Mouse (Mus musculus) cerebellum, adult (tissue): Measurements from ENCODE around the gene Med16.

ENCODE experiments used
- ATAC-seq: cut with Nextera tagmentation; 2 replicates; pipeline ENCODE4 v1.9.2; 2017; ENCODE audit warnings: mild to moderate bottlenecking, moderate library complexity, mixed read lengths; ENCODE audit not compliant: insufficient number of reproducible peaks, low FRiP score, low TSS enrichment

Med16 gene

DNA sequence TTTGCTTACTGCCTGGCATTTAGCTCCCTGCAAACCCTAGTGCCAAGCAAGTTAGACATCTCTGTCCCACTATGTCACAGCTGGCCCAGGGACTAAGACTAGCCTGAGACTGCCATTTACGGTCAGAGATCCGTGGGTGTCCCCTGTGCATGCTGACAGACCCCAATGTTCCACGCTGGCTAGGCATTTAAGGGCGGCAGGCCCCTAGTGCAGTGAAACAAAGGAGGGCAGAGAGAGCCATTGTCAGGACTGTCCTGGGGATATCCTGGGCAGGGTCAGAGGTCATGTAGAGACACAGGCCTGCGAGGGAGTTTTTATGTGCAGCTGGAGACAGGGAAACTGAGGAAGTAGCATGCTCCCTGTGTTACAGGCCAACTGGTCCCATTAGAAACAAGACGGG, 25.1 kb upstream of the Med16 start:
- no peak for ATAC-seq

- no peak for ATAC-seq
Observed at GRCm38 (mm10) chr10:79933145-79933679, 24.5 kb upstream of the Med16 start.

GRCm38 (mm10) chr10:79932736-79933135, 24.0 kb upstream of the Med16 start:
- ATAC-seq, result peak; percentile 10; the same call in 1 of the 2 replicates

GRCm38 (mm10) chr10:79931797-79932196, 23.1 kb upstream of the Med16 start:
- ATAC-seq, result no peak

DNA sequence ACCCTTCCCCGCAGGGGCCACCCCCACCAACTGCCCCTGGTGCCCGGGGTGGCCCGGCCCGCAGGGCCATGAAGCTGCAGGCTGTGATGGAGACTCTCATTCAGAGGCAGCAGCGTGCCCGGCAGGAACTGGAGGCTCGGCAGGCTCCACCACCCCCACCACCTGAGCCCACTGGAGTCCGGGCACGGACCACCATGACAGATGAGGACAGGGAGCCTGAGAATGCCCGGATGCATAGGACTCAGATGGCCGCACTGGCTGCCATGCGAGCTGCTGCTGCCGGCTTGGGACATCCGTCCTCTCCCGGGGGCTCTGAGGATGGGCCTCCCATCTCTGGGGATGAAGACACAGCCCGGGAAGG, 22.1 kb upstream of the Med16 start:
- ATAC-seq, result no peak

DNA sequence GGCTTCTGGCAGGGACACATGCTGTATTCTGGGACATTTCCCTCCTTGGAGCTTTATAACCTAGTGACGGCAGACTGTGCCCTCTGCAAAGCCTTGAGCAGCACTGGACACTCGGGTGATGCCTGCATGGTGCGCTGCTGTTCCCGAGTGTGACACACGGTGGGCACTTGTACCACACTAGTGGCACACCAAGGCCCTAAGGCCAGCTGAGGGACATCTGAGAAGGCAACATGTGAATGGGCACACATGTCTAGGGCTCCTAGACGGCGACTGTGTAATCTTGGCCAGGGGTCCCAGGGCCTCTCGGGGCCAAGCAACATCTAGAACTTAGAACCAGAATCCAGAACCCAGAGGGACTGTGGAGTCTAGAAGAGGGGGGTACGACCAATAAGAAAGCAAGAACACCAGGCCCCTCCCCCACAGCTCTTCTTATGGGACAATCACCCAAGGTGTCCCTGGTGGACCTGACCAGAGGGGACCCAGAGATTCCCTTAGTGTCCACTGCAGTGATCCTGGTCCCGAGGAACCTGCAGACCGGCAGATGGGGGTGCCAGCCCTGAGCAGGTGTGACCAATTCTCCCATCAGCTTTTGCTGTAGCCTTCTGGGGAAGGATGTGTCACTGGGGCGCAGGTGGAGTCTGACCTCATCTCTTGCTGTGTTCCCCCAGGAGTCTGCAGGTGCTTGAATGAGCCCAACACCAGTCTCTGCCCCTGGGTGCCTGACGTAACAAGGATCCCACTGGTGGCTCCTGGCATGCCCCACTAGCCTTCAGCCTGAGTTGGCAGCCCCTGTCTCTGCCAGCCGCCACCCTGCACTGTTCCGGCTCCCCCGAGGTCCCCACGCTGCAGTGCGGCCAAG, 21.5 kb upstream of the Med16 start:
- ATAC-seq, result no peak

GRCm38 (mm10) chr10:79928907-79929701, 20.4 kb upstream of the Med16 start:
- ATAC-seq, result no peak

DNA sequence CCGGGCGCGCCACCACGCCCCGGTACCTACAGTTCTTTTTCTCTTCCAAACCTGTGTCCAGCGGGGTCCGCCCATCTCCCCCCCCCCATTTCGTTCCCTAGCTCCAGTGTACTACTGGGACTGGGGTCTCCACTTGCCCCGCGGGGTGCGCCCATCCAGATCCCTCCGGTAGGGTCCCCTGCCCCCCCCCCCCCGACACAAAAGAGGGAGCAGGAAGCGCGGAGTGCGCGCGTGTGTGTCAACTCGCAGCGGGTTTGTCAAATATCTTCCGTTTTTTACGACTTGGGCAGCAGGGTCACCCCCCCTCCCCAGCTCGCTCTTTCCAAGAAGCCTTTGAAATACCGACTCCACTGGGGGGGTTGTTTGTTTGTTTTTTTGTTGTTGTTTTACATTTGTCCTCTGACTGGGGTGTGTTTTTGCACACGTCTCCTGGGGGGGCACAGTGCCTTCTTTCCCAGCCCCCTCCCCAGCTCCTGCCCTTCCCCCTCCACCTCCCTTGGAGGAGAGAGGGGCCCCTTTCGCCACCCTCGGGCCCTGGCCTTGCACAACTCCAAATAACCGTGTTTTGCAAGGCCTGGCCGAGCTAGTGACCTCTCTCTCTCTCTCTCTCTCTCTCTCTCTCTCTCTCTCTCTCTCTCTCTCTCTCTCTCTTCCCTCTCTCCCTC, 19.4 kb upstream of the Med16 start:
- ATAC-seq, result no peak

DNA sequence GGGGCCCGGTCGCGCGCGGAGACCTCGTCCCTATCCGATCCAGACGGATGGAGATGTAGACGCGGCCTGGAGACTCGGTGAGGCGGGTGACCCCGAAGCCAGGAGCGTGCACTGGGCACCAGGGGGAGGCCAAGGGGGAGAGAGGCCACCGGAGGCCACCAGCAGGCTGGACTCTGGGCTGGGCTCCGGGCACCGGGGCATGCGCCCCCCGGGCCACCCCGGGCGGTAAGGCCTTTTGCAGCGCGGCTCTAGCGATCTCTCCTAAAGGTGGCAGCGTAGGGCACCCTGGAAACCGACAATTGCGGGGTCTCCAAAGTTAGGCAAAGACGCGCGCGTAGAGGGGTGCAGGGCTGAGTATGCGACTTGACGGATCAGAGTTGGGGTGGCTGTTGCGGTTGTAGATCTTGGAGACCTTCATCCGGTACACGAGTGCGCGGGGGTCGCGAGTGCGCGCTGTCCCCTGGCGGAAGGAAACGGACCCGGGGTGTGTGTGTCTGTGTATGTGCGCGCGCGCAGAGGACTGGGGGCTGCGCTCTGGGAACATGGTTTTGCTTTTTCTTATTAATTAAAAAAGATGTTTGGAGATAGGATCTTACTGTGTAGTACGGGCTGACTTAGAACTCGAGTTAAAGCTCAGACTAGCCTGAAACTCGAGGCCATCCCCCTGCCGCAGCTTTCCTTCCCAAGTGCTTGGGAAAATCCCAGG, 18.8 kb upstream of the Med16 start:
- no peak for ATAC-seq

DNA sequence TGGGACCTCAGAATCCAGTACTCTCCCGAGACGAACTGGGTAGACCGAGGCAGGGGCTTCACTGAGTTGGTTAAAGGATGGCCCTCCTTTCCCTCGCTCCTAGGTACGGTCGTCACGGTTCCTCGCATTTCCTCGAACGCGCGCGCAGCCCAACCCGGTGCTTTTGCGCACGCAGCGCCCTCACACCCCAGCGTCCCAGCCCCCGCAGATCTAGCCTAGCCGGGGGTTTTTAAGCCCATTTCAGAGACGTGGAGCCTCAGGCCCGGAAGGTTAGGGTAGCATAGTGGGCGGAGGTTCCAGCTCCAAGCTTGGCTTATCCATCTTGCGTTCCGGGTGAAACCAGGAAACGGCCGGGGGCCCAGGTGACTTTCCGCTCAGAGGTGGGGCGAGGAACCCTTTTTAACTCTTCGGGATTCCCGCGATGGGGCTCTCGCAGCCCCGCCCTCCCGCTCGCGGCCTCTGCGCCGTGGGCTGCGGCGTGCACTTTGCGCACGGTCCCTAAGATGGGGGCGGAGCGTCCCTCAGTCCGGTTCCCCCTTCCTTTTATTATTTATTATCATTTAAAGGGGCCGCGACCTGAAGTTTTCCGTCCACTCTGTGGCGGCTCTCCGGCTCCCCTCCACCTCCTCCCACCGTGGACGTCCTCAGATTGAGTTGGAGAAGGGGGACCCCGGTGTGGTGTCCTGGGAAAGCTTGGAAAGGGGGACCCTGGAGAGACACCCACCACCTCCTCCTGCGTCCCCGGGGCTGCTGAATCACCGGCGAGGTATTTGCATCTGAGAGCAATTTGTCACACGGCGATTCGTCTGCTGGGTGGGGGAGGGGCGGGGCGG, 18.0 kb upstream of the Med16 start, which contains the start of gene Arid3a:
Gene Arid3a, plus strand, starts transcription at position 553 of the 833 bp plus-strand sequence.
- peak; percentile 39; the same call in 1 of the 2 replicates for ATAC-seq

- no peak for ATAC-seq
Observed at GRCm38 (mm10) chr10:79925785-79926490, 17.2 kb upstream of the Med16 start.

- ATAC-seq, result no peak
Observed at GRCm38 (mm10) chr10:79924998-79925784, 16.5 kb upstream of the Med16 start.

GRCm38 (mm10) chr10:79921572-79921971, 12.8 kb upstream of the Med16 start:
- no peak for ATAC-seq

- no peak for ATAC-seq
Observed at GRCm38 (mm10) chr10:79920958-79921535, 12.3 kb upstream of the Med16 start, which contains the start of gene R3hdm4. Gene R3hdm4, minus strand, starts transcription at chr10:79921208.

DNA sequence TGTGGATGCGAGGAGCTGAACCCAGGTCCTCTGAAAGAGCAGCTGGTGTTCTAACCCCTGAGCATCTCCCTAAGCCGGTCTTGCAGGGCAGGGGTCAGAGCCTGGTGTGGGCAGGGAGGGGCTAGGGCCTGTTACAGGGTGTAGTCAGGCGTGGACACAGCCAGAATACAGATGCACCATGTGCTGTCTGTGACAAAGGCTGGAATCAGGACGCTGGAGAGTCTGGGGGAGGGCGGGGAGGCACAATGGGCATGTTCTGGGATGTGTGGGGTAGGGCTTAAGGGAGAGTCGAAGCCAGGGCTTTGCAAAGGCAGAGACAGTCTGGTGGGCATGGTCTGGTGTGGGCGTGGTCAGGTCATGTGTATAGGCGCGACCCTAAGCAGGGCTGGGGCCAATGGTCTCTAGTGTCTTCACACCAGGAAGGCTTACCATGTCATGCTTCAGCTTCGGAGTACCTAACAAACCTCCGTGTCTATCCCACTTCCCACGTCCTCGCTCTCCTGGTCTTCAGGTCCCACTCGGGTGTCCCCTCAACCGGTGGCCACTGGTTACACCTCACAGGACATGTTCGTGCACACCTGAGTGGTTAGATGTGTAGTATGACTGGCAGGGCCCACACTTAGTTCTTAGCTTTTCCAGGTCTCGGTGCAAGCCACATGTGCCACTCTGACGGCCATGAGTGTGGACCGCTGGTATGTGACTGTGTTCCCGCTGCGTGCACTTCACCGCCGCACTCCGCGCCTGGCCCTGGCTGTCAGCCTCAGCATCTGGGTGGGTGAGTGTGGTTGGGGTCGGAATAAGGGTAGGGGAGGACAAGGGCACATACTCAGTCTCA, 11.6 kb upstream of the Med16 start:
- ATAC-seq, result no peak

- ATAC-seq, result no peak
Observed at GRCm38 (mm10) chr10:79919251-79919849, 10.6 kb upstream of the Med16 start.
